Mouse (Mus musculus): ENCODE data around the gene Tnfsf14. TPM values are rescaled to one million over a fixed set of nuclear protein-coding genes. Genes with fewer than 3 reads are reported as not detected.
A peak's percentile ranks its signal among the peaks of the same experiment; 100 is the strongest.

Tnfsf14 gene
- polyA plus RNA-seq, 1 experiment from 2014 or later: 0.08 TPM

- Histone ChIP-seq H3K4me2 (no peak overlapping the region), H3K36me3 (no peaks in the 10 kb centered on the region), H3K27ac (no peak overlapping the region), H3K4me1 (peaks cover 3% of the 10 kb centered on the region), H3K4me3 (no peak overlapping the region), H3K9ac (no peak overlapping the region), H3K27me3 (peaks cover 32% of the 10 kb centered on the region), H3K9me3 (no peaks in the 10 kb centered on the region)
- no peak for ATAC-seq (ENCODE audit: insufficient number of reproducible peaks, low FRiP score, low TSS enrichment, low read depth)
- WGBS: 89% methylated on average over 6 of the region's 6 CpGs
Measured at GRCm38 (mm10) chr17:57153006-57153405, 41.0 kb downstream of the Tnfsf14 start.

GRCm38 (mm10) chr17:57148994-57149803, 44.8 kb downstream of the Tnfsf14 start, which contains the start of gene Cd70:
Cd70 (minus strand) TSS chr17:57149777.
- Histone ChIP-seq H3K36me3 (no peaks in the 10 kb centered on the region), H3K9me3 (no peaks in the 10 kb centered on the region), H3K4me2 (peak within 1 kb of the TSS; percentile 42), H3K27me3 (peaks cover 53% of the 10 kb centered on the region), H3K9ac (no peak within 1 kb of the TSS), H3K4me3 (peak within 1 kb of the TSS; percentile 24), H3K27ac (no peak within 1 kb of the TSS), H3K4me1 (peaks cover 3% of the 10 kb centered on the region)
- whole genome bisulfite sequencing: 2% methylated on average over 39 of the region's 39 CpGs
- ATAC-seq (ENCODE audit: insufficient number of reproducible peaks, low FRiP score, low TSS enrichment, low read depth): no peak

GRCm38 (mm10) chr17:57148343-57148742, 45.6 kb downstream of the Tnfsf14 start:
- no peak overlapping the region for H3K27ac ChIP-seq
- no peak for ATAC-seq (ENCODE audit: insufficient number of reproducible peaks, low FRiP score, low TSS enrichment, low read depth)
- no peak overlapping the region for H3K4me3 ChIP-seq
- H3K9me3 ChIP-seq: no peaks in the 10 kb centered on the region
- H3K4me1 ChIP-seq: peaks cover 3% of the 10 kb centered on the region
- no peak overlapping the region for H3K4me2 ChIP-seq
- 58% methylated on average over 4 of the region's 4 CpGs for WGBS
- H3K9ac ChIP-seq: no peak overlapping the region
- H3K27me3 ChIP-seq: peaks cover 53% of the 10 kb centered on the region
- H3K36me3 ChIP-seq: no peaks in the 10 kb centered on the region

DNA sequence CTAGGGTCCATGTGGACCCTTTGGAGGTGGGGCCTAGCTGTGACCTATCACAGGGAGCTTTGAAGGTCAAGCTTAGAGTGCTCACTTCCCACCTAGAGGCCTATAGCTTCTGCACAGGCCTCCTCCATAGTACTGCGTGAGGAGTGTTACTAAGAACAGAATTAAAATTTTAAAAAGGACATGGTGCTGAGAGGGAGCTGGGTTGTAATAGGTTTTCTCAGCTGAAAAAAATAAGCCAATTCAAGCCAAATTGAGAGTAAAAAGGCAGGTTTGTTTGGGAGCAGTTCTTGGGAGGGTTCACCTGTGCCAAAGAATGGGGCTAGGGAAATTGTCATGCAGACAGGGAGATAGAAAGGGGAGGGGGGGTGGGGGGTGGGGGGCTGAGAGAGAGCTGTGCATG, 48.9 kb downstream of the Tnfsf14 start:
- peaks cover 3% of the 10 kb centered on the region for H3K4me1 ChIP-seq
- H3K36me3 ChIP-seq: no peaks in the 10 kb centered on the region
- no peak overlapping the region for H3K9ac ChIP-seq
- no peak overlapping the region for H3K4me2 ChIP-seq
- no peaks in the 10 kb centered on the region for H3K9me3 ChIP-seq
- 39% methylated on average over 1 of the region's 1 CpGs for WGBS
- peaks cover 43% of the 10 kb centered on the region for H3K27me3 ChIP-seq
- ATAC-seq (ENCODE audit: insufficient number of reproducible peaks, low FRiP score, low TSS enrichment, low read depth): no peak
- no peak overlapping the region for H3K4me3 ChIP-seq
- H3K27ac ChIP-seq: no peak overlapping the region

DNA sequence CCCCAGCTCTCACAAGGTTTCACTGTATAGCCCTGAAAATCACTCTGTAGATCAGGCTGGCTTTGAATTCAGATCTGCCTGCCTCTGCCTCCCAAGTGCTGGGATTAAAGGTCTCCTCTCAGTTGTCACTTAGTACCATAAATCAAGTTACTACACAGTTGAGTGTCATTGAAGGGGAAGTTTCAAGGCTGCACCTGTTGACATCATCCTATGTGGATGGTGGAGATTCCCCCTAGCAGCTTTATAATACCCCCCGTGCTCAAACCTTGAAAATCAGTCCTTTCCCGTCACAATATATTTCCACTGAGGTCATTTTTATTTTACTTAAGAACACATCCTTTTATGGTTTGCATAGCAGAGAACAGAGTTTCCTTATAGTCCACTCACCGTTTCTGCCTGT, 50.3 kb downstream of the Tnfsf14 start:
- no peaks in the 10 kb centered on the region for H3K9me3 ChIP-seq
- H3K9ac ChIP-seq: no peak overlapping the region
- 77% methylated on average over 3 of the region's 3 CpGs for WGBS
- H3K4me3 ChIP-seq: no peak overlapping the region
- no peak overlapping the region for H3K27ac ChIP-seq
- no peaks in the 10 kb centered on the region for H3K4me1 ChIP-seq
- no peak for ATAC-seq (ENCODE audit: insufficient number of reproducible peaks, low FRiP score, low TSS enrichment, low read depth)
- no peaks in the 10 kb centered on the region for H3K36me3 ChIP-seq
- no peak overlapping the region for H3K4me2 ChIP-seq
- H3K27me3 ChIP-seq: peaks cover 29% of the 10 kb centered on the region

DNA sequence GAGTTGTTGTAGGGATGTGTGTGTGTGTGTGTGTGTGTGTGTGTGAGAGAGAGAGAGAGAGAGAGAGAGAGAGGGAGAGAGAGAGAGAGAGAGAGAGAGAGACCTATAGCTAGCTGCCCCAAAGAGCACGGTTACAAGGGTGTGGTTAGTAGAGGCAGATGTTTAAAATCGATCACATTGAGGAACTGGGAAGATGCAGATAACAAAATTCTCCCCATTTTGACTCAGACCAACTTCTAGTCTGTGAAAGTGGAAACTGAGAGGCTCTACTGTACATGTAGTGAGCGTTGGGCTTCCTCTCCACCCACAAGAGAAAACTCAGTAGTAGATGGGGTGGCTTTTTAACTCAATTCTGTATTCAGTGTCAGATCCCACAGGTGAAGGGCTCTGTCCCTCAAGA, 54.3 kb downstream of the Tnfsf14 start:
- Histone ChIP-seq H3K9me3 (no peaks in the 10 kb centered on the region), H3K27ac (no peak overlapping the region), H3K27me3 (no peaks in the 10 kb centered on the region), H3K36me3 (no peaks in the 10 kb centered on the region), H3K4me2 (no peak overlapping the region), H3K9ac (no peak overlapping the region), H3K4me1 (no peaks in the 10 kb centered on the region), H3K4me3 (no peak overlapping the region)
- WGBS: 80% methylated on average over 3 of the region's 3 CpGs
- no peak for ATAC-seq (ENCODE audit: insufficient number of reproducible peaks, low FRiP score, low TSS enrichment, low read depth)

Small RNAs within 50 kb of the gene (microRNA-seq; reads per million reads assigned to microRNA genes)
- not detected for gene Mir6978

Other genes starting within 250 kb of the Tnfsf14 start
- 20.5 and 24.0 TPM in 2 replicates for gene Acer1, start 212.1 kb downstream of the Tnfsf14 start, polyA plus RNA-seq (2015; fragmentation: Nextera tagmentation; extraction: Ambion mirVana)
- gene Clpp, start 203.9 kb downstream of the Tnfsf14 start, polyA plus RNA-seq (2015; fragmentation: Nextera tagmentation; extraction: Ambion mirVana): 136 and 142 TPM in 2 replicates
- 36.3 and 39.0 TPM in 2 replicates for gene Alkbh7, start 196.8 kb downstream of the Tnfsf14 start, polyA plus RNA-seq (2015; fragmentation: Nextera tagmentation; extraction: Ambion mirVana)
- 0.42 TPM in 1 of 2 replicates, not detected in the other for gene Pspn, start 194.2 kb downstream of the Tnfsf14 start, polyA plus RNA-seq (2015; fragmentation: Nextera tagmentation; extraction: Ambion mirVana)
- 62.0 and 75.6 TPM in 2 replicates for gene Gtf2f1, start 182.9 kb downstream of the Tnfsf14 start, polyA plus RNA-seq (2015; fragmentation: Nextera tagmentation; extraction: Ambion mirVana)
- gene Gm17949, start 182.7 kb downstream of the Tnfsf14 start, polyA plus RNA-seq (2015; fragmentation: Nextera tagmentation; extraction: Ambion mirVana): 0.37 and 0.40 TPM in 2 replicates
- 24.2 and 35.9 TPM in 2 replicates for gene Khsrp, start 162.7 kb downstream of the Tnfsf14 start, polyA plus RNA-seq (2015; fragmentation: Nextera tagmentation; extraction: Ambion mirVana)
- not detected in 2 replicates for gene Slc25a41, start 152.5 kb downstream of the Tnfsf14 start, polyA plus RNA-seq (2015; fragmentation: Nextera tagmentation; extraction: Ambion mirVana)
- gene Crb3, start 135.1 kb downstream of the Tnfsf14 start, polyA plus RNA-seq (2015; fragmentation: Nextera tagmentation; extraction: Ambion mirVana): 9.7 and 11.4 TPM in 2 replicates
- gene Slc25a23, start 134.3 kb downstream of the Tnfsf14 start, polyA plus RNA-seq (2015; fragmentation: Nextera tagmentation; extraction: Ambion mirVana): 5.5 and 5.7 TPM in 2 replicates
- gene Dennd1c, start 115.7 kb downstream of the Tnfsf14 start, polyA plus RNA-seq (2015; fragmentation: Nextera tagmentation; extraction: Ambion mirVana): 1.6 and 2.2 TPM in 2 replicates
- 8.4 and 10.0 TPM in 2 replicates for gene Tubb4a, start 106.4 kb downstream of the Tnfsf14 start, polyA plus RNA-seq (2015; fragmentation: Nextera tagmentation; extraction: Ambion mirVana)
- 7.6 and 8.7 TPM in 2 replicates for gene Tnfsf9, start 88.9 kb downstream of the Tnfsf14 start, polyA plus RNA-seq (2015; fragmentation: Nextera tagmentation; extraction: Ambion mirVana)
- gene Cd70, start 44.4 kb downstream of the Tnfsf14 start, polyA plus RNA-seq (2015; fragmentation: Nextera tagmentation; extraction: Ambion mirVana): not detected in 2 replicates
- 1.5 and 1.8 TPM in 2 replicates for gene C3, start 34.0 kb upstream of the Tnfsf14 start, polyA plus RNA-seq (2015; fragmentation: Nextera tagmentation; extraction: Ambion mirVana)
- 43.6 and 45.5 TPM in 2 replicates for gene Gpr108, start 54.3 kb upstream of the Tnfsf14 start, polyA plus RNA-seq (2015; fragmentation: Nextera tagmentation; extraction: Ambion mirVana)
- 40.6 and 44.5 TPM in 2 replicates for gene Trip10, start 55.3 kb upstream of the Tnfsf14 start, polyA plus RNA-seq (2015; fragmentation: Nextera tagmentation; extraction: Ambion mirVana)
- 4.1 and 4.4 TPM in 2 replicates for gene Vav1, start 84.9 kb upstream of the Tnfsf14 start, polyA plus RNA-seq (2015; fragmentation: Nextera tagmentation; extraction: Ambion mirVana)
- 9.8 and 10.1 TPM in 2 replicates for gene Adgre1, start 164.5 kb upstream of the Tnfsf14 start, polyA plus RNA-seq (2015; fragmentation: Nextera tagmentation; extraction: Ambion mirVana)

All from limb, embryonic 15.5 days (tissue).